Mouse (Mus musculus) cerebellum, adult 2 months (tissue): ENCODE measurements around the gene Gm49486.

ENCODE experiments used
- CTCF ChIP-seq: fragments of 200-500 bp; IDR thresholded peaks from 2 replicates; pipeline ENCODE4 v1.5.1; 2011; ENCODE audit warnings: low read depth, mild to moderate bottlenecking, control low read depth, low read length, moderate library complexity, borderline replicate concordance; ENCODE audit not compliant: insufficient read depth
- POLR2A ChIP-seq: fragments of 200-500 bp; IDR thresholded peaks from 2 replicates; pipeline ENCODE4 v1.6.1; 2011; ENCODE audit warnings: low read length, control low read depth, borderline replicate concordance; ENCODE audit not compliant: insufficient read depth

- TF ChIP-seq CTCF (no peak), POLR2A (no peak)
Measured at GRCm38 (mm10) chr15:79216191-79216590, 13.0 kb upstream of the Gm49486 start.
